Mouse (Mus musculus): Measurements from ENCODE around the gene Mesp1. TPM values are rescaled to one million over a fixed set of nuclear protein-coding genes. Genes with fewer than 3 reads are reported as not detected.

The Mesp1 gene
- polyA plus RNA-seq, 1 experiment from 2014 or later = not detected

DNA sequence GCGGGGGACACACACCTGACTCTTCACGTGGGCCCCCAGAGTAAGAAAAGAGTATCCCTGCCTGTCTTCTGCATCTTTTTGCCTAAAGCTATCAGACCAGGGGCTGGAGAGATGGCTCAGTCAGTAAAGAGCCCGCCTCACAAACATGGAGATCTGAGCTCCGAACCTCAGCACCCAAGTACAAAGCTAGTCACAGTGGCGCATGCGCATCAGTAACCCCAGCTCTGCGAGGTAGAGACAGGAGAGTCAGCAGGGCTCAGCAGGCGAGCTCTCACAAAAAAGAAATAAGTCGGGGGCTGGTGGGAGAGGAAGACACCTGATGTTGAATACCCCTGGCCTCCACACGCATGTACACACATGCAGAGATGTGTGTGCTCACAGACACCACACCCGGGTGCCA lies 26.4 kb upstream of the Mesp1 start:
- H3K9ac ChIP-seq (ENCODE audit: low read length) = no peak overlapping the region
- H3K36me3 ChIP-seq (ENCODE audit: control insufficient read depth, insufficient read depth, low read length) = no peaks in the 10 kb centered on the region
- H3K4me3 ChIP-seq (replicated peaks; ENCODE audit: low read length) = no peak overlapping the region
- no peak for ATAC-seq (ENCODE audit: insufficient read depth, low FRiP score)
- 0 out of 2 replicates have a peak, but pooled peaks cover 2% of the 10 kb centered on the region for H3K4me1 ChIP-seq (ENCODE audit: control insufficient read depth, insufficient read depth, low read length)
- 53% methylated on average over 11 of the region's 11 CpGs for WGBS
- no peak overlapping the region for H3K27ac ChIP-seq (ENCODE audit: low read length)
- H3K4me2 ChIP-seq (ENCODE audit: low read depth, low read length) = no peak overlapping the region
- H3K27me3 ChIP-seq (ENCODE audit: control insufficient read depth, insufficient read depth, low read length) = no peaks in the 10 kb centered on the region
- H3K9me3 ChIP-seq (replicated peaks; ENCODE audit: control insufficient read depth, low read length) = no peaks in the 10 kb centered on the region

DNA sequence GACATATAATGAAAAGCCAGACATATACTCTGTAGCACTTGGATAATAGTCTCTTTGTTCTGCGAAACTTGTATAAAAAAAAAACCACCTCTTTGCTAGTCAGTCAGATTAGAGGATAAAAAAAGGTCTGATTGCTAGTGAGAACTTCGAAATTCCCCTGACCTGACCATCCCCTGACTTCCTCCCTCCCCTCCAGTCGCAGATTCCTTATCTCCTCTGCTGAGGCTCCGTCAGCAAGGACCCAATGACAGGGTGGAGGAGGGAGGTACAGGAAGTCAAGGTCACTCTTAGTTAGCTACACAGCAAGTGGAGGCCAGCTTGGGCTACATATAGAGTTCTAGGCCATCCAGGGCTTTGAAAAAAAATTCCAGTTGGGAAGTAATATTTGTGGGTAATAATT lies 25.9 kb upstream of the Mesp1 start:
- H3K4me2 ChIP-seq (ENCODE audit: low read depth, low read length) = no peak overlapping the region
- no peaks in the 10 kb centered on the region for H3K9me3 ChIP-seq (replicated peaks; ENCODE audit: control insufficient read depth, low read length)
- H3K4me1 ChIP-seq (ENCODE audit: control insufficient read depth, insufficient read depth, low read length) = 0 out of 2 replicates have a peak, but pooled peaks cover 2% of the 10 kb centered on the region
- no peaks in the 10 kb centered on the region for H3K27me3 ChIP-seq (ENCODE audit: control insufficient read depth, insufficient read depth, low read length)
- 25% methylated on average over 4 of the region's 4 CpGs for WGBS
- no peaks in the 10 kb centered on the region for H3K36me3 ChIP-seq (ENCODE audit: control insufficient read depth, insufficient read depth, low read length)
- no peak; the same call in 1 of the 2 replicates for ATAC-seq (ENCODE audit: insufficient read depth, low FRiP score)
- no peak overlapping the region for H3K4me3 ChIP-seq (replicated peaks; ENCODE audit: low read length)
- no peak overlapping the region for H3K27ac ChIP-seq (ENCODE audit: low read length)
- no peak overlapping the region for H3K9ac ChIP-seq (ENCODE audit: low read length)

DNA sequence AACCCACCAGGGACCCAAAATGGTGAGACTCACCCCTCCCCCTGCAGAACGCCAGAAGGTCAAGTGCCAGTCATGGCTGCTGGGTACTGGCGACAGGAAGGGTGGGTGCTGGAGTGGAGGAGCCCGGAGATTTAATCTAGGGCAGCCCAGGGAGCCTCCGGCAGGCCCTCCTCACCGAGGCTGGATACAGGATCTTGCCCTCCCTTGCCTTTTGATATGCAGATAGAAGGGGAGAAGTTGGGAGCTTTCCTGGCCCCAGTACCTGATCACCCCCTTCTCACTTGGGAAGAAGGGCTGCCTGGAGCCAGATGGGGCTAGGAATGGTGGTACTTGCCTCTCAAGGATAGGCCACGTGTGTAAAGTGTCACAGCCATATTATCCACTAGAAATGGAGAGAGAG lies 24.7 kb upstream of the Mesp1 start:
- no peaks in the 10 kb centered on the region for H3K27me3 ChIP-seq (ENCODE audit: control insufficient read depth, insufficient read depth, low read length)
- no peak for ATAC-seq (ENCODE audit: insufficient read depth, low FRiP score)
- H3K36me3 ChIP-seq (ENCODE audit: control insufficient read depth, insufficient read depth, low read length) = no peaks in the 10 kb centered on the region
- no peak overlapping the region for H3K4me3 ChIP-seq (replicated peaks; ENCODE audit: low read length)
- WGBS = 9% methylated on average over 6 of the region's 6 CpGs
- H3K9ac ChIP-seq (ENCODE audit: low read length) = no peak overlapping the region
- H3K27ac ChIP-seq (ENCODE audit: low read length) = no peak overlapping the region
- H3K4me1 ChIP-seq (ENCODE audit: control insufficient read depth, insufficient read depth, low read length) = 0 out of 2 replicates have a peak, but pooled peaks cover 2% of the 10 kb centered on the region
- H3K4me2 ChIP-seq (ENCODE audit: low read depth, low read length) = no peak overlapping the region
- no peaks in the 10 kb centered on the region for H3K9me3 ChIP-seq (replicated peaks; ENCODE audit: control insufficient read depth, low read length)

DNA sequence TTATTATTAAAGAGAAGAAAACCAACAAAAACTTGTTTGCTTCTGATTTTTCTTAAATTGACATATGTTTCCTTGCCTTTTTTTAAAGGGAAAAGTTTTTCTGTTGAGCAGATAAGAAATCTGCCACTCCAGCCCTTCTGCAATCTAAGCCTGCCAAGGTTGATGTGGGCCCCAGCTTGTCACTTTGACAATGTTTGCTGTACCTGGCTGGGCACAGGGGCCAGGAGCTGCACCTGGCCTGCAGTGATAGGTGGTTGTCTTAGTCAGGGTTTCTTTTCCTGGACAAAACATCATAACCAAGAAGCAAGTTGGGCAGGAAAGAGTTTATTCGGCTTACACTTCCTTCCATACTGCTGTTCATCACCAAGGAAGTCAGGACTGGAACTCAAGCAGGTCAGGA lies 19.8 kb upstream of the Mesp1 start:
- no peak for ATAC-seq (ENCODE audit: insufficient read depth, low FRiP score)
- H3K27ac ChIP-seq (ENCODE audit: low read length) = no peak overlapping the region

DNA sequence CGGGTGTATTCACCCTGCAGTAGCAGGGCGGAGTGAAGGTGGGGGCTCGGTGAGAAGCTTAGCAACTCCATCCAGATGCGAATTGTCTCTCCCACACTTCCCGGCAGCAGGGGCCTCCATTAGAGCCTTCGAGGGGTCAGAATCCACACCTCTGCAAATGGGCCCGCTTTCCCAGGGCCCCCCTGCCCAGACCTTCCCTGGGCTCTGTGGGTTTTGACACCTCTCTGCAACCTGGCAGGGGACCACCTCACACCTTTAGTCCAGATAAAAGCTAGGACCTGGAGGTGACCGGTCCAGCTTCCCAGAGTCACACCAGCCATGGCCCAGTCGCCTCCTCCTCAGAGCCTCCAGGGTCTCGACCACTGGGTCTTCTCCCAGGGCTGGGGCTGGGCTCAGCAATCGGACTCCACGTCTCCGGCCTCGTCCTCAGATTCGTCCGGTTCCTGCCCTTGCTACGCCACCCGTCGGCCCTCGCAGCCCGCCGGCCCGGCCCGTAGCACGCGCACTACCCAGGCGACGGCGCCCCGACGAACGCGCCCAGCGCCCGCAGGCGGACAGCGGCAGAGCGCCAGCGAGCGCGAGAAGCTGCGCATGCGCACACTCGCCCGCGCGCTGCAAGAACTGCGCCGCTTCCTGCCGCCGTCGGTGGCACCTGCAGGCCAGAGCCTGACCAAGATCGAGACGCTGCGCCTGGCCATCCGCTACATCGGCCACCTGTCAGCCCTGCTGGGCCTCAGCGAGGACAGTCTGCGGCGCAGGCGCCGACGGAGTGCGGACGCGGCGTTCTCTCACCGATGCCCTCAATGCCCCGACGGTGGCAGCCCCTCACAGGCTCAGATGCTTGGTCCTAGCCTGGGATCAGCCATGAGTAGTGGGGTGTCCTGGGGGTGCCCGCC lies 17.3 kb upstream of the Mesp1 start, which contains the start of gene Mesp2:
Gene Mesp2 (plus strand): TSS at position 117 of the 896 bp plus-strand sequence.
- WGBS = 10% methylated on average over 71 of the region's 71 CpGs
- H3K9ac ChIP-seq (ENCODE audit: low read length) = peak within 1 kb of the TSS; percentile 68
- no peak within 1 kb of the TSS for H3K27ac ChIP-seq (ENCODE audit: low read length)

More for the DNA sequence above, 19.8 kb upstream of the Mesp1 start:
- Histone ChIP-seq H3K36me3 (ENCODE audit: control insufficient read depth, insufficient read depth, low read length) (no peaks in the 10 kb centered on the region), H3K9ac (ENCODE audit: low read length) (no peak overlapping the region), H3K4me3 (replicated peaks; ENCODE audit: low read length) (no peak overlapping the region), H3K4me1 (ENCODE audit: control insufficient read depth, insufficient read depth, low read length) (peaks cover 9% of the 10 kb centered on the region; the same call in 1 of the 2 replicates), H3K9me3 (replicated peaks; ENCODE audit: control insufficient read depth, low read length) (no peaks in the 10 kb centered on the region), H3K4me2 (ENCODE audit: low read depth, low read length) (no peak overlapping the region), H3K27me3 (ENCODE audit: control insufficient read depth, insufficient read depth, low read length) (peaks cover 12% of the 10 kb centered on the region)
- WGBS = 58% methylated on average over 1 of the region's 1 CpGs

DNA sequence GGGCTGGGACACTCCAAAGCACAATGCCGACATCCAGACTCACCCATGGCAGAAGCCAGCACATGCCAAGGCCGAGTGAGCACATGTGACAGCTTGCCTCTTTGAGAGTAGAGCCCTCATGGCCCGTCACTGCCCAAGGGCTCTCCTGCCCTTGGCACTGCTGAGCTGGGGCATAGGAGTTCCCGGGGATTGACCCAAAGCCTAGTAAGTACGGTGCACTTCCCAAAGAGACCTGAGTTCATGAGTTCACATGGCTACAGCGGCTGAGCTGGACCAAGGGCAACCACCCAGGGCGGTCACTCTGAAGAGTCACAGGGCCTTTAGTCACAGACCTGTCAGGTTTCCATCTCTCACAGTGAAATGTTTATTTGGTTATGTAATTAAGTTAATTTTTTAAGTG lies 15.0 kb upstream of the Mesp1 start:
- H3K9me3 ChIP-seq (replicated peaks; ENCODE audit: control insufficient read depth, low read length) = no peaks in the 10 kb centered on the region
- no peak overlapping the region for H3K9ac ChIP-seq (ENCODE audit: low read length)
- H3K4me2 ChIP-seq (ENCODE audit: low read depth, low read length) = no peak overlapping the region
- H3K4me1 ChIP-seq (ENCODE audit: control insufficient read depth, insufficient read depth, low read length) = peaks cover 7% of the 10 kb centered on the region; the same call in 1 of the 2 replicates
- no peaks in the 10 kb centered on the region for H3K36me3 ChIP-seq (ENCODE audit: control insufficient read depth, insufficient read depth, low read length)
- no peak overlapping the region for H3K27ac ChIP-seq (ENCODE audit: low read length)
- no peak for ATAC-seq (ENCODE audit: insufficient read depth, low FRiP score)
- H3K4me3 ChIP-seq (replicated peaks; ENCODE audit: low read length) = no peak overlapping the region
- H3K27me3 ChIP-seq (ENCODE audit: control insufficient read depth, insufficient read depth, low read length) = peaks cover 12% of the 10 kb centered on the region
- WGBS = 76% methylated on average over 7 of the region's 7 CpGs

More for the DNA sequence above, 17.3 kb upstream of the Mesp1 start, which contains the start of gene Mesp2:
- H3K4me1 ChIP-seq (ENCODE audit: control insufficient read depth, insufficient read depth, low read length) = peaks cover 7% of the 10 kb centered on the region; the same call in 1 of the 2 replicates
- peak within 1 kb of the TSS; percentile 33 for H3K4me3 ChIP-seq (replicated peaks; ENCODE audit: low read length)
- no peaks in the 10 kb centered on the region for H3K36me3 ChIP-seq (ENCODE audit: control insufficient read depth, insufficient read depth, low read length)
- H3K4me2 ChIP-seq (ENCODE audit: low read depth, low read length) = peak within 1 kb of the TSS; percentile 61
- ATAC-seq (ENCODE audit: insufficient read depth, low FRiP score) = peak; percentile 61
- H3K9me3 ChIP-seq (replicated peaks; ENCODE audit: control insufficient read depth, low read length) = no peaks in the 10 kb centered on the region
- peaks cover 12% of the 10 kb centered on the region for H3K27me3 ChIP-seq (ENCODE audit: control insufficient read depth, insufficient read depth, low read length)

DNA sequence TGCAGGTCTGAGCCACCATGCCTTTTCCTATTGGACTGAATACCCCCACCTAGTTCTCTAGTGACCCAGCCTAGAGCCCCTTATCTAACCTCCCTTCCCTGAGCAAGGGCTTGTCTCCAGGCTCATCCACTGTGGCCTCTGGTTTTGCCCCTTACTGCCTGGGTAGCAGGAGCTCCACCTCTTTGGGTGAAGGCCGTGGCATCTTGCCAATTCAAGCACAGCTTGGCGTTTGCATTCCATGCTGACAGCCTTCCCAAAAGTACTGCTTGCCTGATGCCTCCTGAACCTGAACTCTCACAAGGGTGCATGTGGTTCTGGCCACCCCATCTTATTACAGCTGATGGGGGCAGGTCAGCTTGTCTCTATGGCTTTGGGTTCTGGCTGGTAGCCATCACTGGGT lies 10.3 kb upstream of the Mesp1 start:
- H3K9ac ChIP-seq (ENCODE audit: low read length) = no peak overlapping the region
- 0 out of 2 replicates have a peak overlapping the region, but pooled peaks have one; percentile 24 for H3K27ac ChIP-seq (ENCODE audit: low read length)
- H3K4me3 ChIP-seq (replicated peaks; ENCODE audit: low read length) = no peak overlapping the region
- no peaks in the 10 kb centered on the region for H3K27me3 ChIP-seq (ENCODE audit: control insufficient read depth, insufficient read depth, low read length)
- no peaks in the 10 kb centered on the region for H3K4me1 ChIP-seq (ENCODE audit: control insufficient read depth, insufficient read depth, low read length)
- 34% methylated on average over 2 of the region's 2 CpGs for whole genome bisulfite sequencing
- no peak for ATAC-seq (ENCODE audit: insufficient read depth, low FRiP score)
- no peaks in the 10 kb centered on the region for H3K36me3 ChIP-seq (ENCODE audit: control insufficient read depth, insufficient read depth, low read length)
- H3K4me2 ChIP-seq (ENCODE audit: low read depth, low read length) = no peak overlapping the region
- no peaks in the 10 kb centered on the region for H3K9me3 ChIP-seq (replicated peaks; ENCODE audit: control insufficient read depth, low read length)

DNA sequence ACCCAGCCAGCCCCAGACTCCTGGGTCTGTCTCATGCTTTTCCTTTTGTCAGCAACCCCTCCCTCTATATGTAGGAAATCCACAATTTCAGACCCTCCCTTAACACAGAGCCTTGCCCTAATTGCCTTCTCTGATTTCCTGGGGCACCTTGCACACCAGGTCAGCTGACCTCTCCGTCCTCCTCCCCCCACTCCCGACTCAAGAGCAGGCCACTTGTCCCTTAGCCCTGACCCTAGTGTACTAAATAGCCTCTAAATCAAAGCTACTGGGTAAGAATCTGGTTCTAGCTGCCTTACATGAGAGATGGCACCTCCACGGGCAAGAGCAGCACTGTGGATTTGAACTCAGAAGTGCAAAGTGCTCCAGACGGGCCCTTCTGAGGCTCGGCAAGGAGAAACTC lies 8.4 kb upstream of the Mesp1 start:
- Histone ChIP-seq H3K27me3 (ENCODE audit: control insufficient read depth, insufficient read depth, low read length) (no peaks in the 10 kb centered on the region), H3K4me1 (ENCODE audit: control insufficient read depth, insufficient read depth, low read length) (no peaks in the 10 kb centered on the region), H3K4me2 (ENCODE audit: low read depth, low read length) (no peak overlapping the region), H3K4me3 (replicated peaks; ENCODE audit: low read length) (no peak overlapping the region), H3K9ac (ENCODE audit: low read length) (no peak overlapping the region), H3K9me3 (replicated peaks; ENCODE audit: control insufficient read depth, low read length) (no peaks in the 10 kb centered on the region), H3K36me3 (ENCODE audit: control insufficient read depth, insufficient read depth, low read length) (no peaks in the 10 kb centered on the region), H3K27ac (ENCODE audit: low read length) (no peak overlapping the region)
- 55% methylated on average over 5 of the region's 5 CpGs for WGBS
- no peak for ATAC-seq (ENCODE audit: insufficient read depth, low FRiP score)

DNA sequence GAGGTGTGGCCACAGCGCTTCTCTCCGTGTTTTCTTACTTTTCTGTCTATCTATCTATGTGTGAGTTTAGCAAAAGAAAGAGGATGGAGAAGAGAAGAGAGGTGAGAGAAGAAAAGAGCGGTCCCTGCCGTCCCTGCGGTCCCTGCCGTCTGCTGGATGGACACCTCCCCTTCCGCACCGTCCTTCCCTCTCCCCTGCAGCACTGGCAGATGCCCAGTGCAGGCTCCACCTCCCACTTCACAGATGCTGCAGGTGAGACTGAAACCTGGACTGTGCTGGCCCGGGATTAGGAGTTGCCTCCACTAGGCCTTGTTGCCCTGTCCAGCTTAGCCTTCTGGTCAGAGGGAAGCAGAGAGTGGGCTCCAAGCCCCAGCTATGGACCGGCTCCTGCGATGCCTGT lies 7.8 kb upstream of the Mesp1 start:
- no peak for ATAC-seq (ENCODE audit: insufficient read depth, low FRiP score)

More for the DNA sequence above, 7.8 kb upstream of the Mesp1 start:
- H3K27ac ChIP-seq (ENCODE audit: low read length) = no peak overlapping the region
- no peak overlapping the region for H3K4me2 ChIP-seq (ENCODE audit: low read depth, low read length)
- no peak overlapping the region for H3K9ac ChIP-seq (ENCODE audit: low read length)
- H3K27me3 ChIP-seq (ENCODE audit: control insufficient read depth, insufficient read depth, low read length) = no peaks in the 10 kb centered on the region
- H3K4me1 ChIP-seq (ENCODE audit: control insufficient read depth, insufficient read depth, low read length) = no peaks in the 10 kb centered on the region
- no peaks in the 10 kb centered on the region for H3K36me3 ChIP-seq (ENCODE audit: control insufficient read depth, insufficient read depth, low read length)
- H3K4me3 ChIP-seq (replicated peaks; ENCODE audit: low read length) = no peak overlapping the region
- WGBS = 67% methylated on average over 11 of the region's 11 CpGs
- no peaks in the 10 kb centered on the region for H3K9me3 ChIP-seq (replicated peaks; ENCODE audit: control insufficient read depth, low read length)
